Mouse (Mus musculus) embryo, embryonic 10.5 days (tissue): ENCODE measurements around the gene Sdr39u1.

ENCODE experiments used
- DNase-seq: peaks from one replicate; pipeline ENCODE4 v3.0.0-alpha.2; 2015; ENCODE audit warnings: low spot score

Gene Sdr39u1

GRCm38 (mm10) chr14:55884166-55884565, 15.9 kb downstream of the Sdr39u1 start, which contains the start of gene Cbln3:
Cbln3 (minus strand) TSS chr14:55884392.
- DNase-seq = peak; percentile 21

GRCm38 (mm10) chr14:55883663-55884062, 16.4 kb downstream of the Sdr39u1 start:
- no peak for DNase-seq

- DNase-seq = no peak
These were observed 16.9 kb downstream of the Sdr39u1 start for GRCm38 (mm10) chr14:55883149-55883661.

GRCm38 (mm10) chr14:55882171-55882641, 17.9 kb downstream of the Sdr39u1 start:
- DNase-seq = no peak

- no peak for DNase-seq
These were observed 19.1 kb downstream of the Sdr39u1 start for GRCm38 (mm10) chr14:55880982-55881381.

GRCm38 (mm10) chr14:55879623-55880022, 20.5 kb downstream of the Sdr39u1 start:
- DNase-seq = peak; percentile 81

GRCm38 (mm10) chr14:55878316-55878940, 21.7 kb downstream of the Sdr39u1 start:
- DNase-seq = peak; percentile 40

- DNase-seq = peak; percentile 55
These were observed 22.4 kb downstream of the Sdr39u1 start for GRCm38 (mm10) chr14:55877469-55878315.

GRCm38 (mm10) chr14:55873714-55874683, 26.1 kb downstream of the Sdr39u1 start:
- DNase-seq = peak; percentile 90

- no peak for DNase-seq
These were observed 26.8 kb downstream of the Sdr39u1 start for GRCm38 (mm10) chr14:55873242-55873713.

GRCm38 (mm10) chr14:55872551-55872950, 27.5 kb downstream of the Sdr39u1 start:
- DNase-seq = no peak

- DNase-seq = no peak
These were observed 28.1 kb downstream of the Sdr39u1 start for GRCm38 (mm10) chr14:55872039-55872438.

GRCm38 (mm10) chr14:55869538-55869937, 30.6 kb downstream of the Sdr39u1 start:
- DNase-seq = no peak

GRCm38 (mm10) chr14:55868230-55869026, 31.7 kb downstream of the Sdr39u1 start:
- no peak for DNase-seq

- DNase-seq = peak; percentile 88
These were observed 33.1 kb downstream of the Sdr39u1 start for GRCm38 (mm10) chr14:55866962-55867361.

- DNase-seq = peak; percentile 89
These were observed 36.3 kb downstream of the Sdr39u1 start for GRCm38 (mm10) chr14:55863773-55864172.

GRCm38 (mm10) chr14:55862970-55863369, 37.1 kb downstream of the Sdr39u1 start:
- no peak for DNase-seq

GRCm38 (mm10) chr14:55862186-55862585, 37.9 kb downstream of the Sdr39u1 start:
- DNase-seq = no peak

GRCm38 (mm10) chr14:55857588-55857987, 42.5 kb downstream of the Sdr39u1 start:
- DNase-seq = no peak

GRCm38 (mm10) chr14:55855101-55855561, 45.0 kb downstream of the Sdr39u1 start:
- DNase-seq = peak; percentile 85
